ENCODE assay signal across 16 mouse cellular contexts in genomic region chr6:138099646-138100045, GRCm38 (mm10). TPM values are rescaled to one million over a fixed set of nuclear protein-coding genes. Genes with fewer than 3 reads are reported as not detected.
"Had no signal": no experiment of that assay in that cellular context is flagged by ENCODE, and none has a peak within 500 bp of the region (broad histone marks: within the 10 kb centered on the region; RNA-seq: fewer than 3 reads in every experiment).

No protein-coding gene starts in this region.

- H3K4me2 ChIP-seq: intestine, embryonic 15.5 days; limb, embryonic 13.5 days; lung, embryonic 14.5 days; neural tube, embryonic 15.5 days had no signal

- H3K4me1 ChIP-seq: intestine, embryonic 15.5 days; limb, embryonic 13.5 days; neural tube, embryonic 15.5 days had no signal

- H3K27me3 ChIP-seq: intestine, embryonic 15.5 days; limb, embryonic 13.5 days; neural tube, embryonic 15.5 days had no signal

- H3K9ac ChIP-seq: intestine, embryonic 15.5 days; limb, embryonic 13.5 days; liver, embryonic 14.5 days; lung, embryonic 14.5 days; neural tube, embryonic 15.5 days had no signal

- H3K27ac ChIP-seq: intestine, embryonic 15.5 days; limb, embryonic 13.5 days; liver, embryonic 14.5 days; midbrain, embryonic 10.5 days; neural tube, embryonic 15.5 days; stomach, postnatal 0 days had no signal

- H3K9me3 ChIP-seq: intestine, embryonic 15.5 days; limb, embryonic 13.5 days; midbrain, embryonic 10.5 days; neural tube, embryonic 15.5 days had no signal

- DNase-seq: kidney, adult 2 months; left cerebral cortex, postnatal 4 days; lung, embryonic 14.5 days; lung, postnatal 10 days; lung, postnatal 4 days; midbrain, embryonic 14.5 days; thymus, postnatal 14 days had no signal

- ATAC-seq: intestine, embryonic 15.5 days had no signal

- H3K36me3 ChIP-seq: intestine, embryonic 15.5 days; limb, embryonic 13.5 days; midbrain, embryonic 10.5 days; neural tube, embryonic 15.5 days had no signal

- H3K4me3 ChIP-seq: intestine, embryonic 15.5 days; limb, embryonic 13.5 days; midbrain, embryonic 10.5 days; myocyte; neural tube, embryonic 15.5 days had no signal

RNA-seq across cellular contexts. Expression of gene Slc15a5, which starts 19.9 kb away (rescaled TPM):
- polyA plus RNA-seq: intestine, embryonic 15.5 days; kidney, adult 2 months; large intestine, adult 2 months; limb, embryonic 13.5 days; liver, embryonic 14.5 days; lung, embryonic 14.5 days; midbrain, embryonic 10.5 days; myocyte; neural tube, embryonic 11.5 days; stomach, postnatal 0 days had no signal
